Mouse (Mus musculus) thymus, postnatal 25 days (tissue): Measurements from ENCODE around the gene Lrig2.

Experiments used
- DNase-seq: peaks from one replicate; pipeline ENCODE4 v3.0.0; 2022

Lrig2 gene

GRCm38 (mm10) chr3:104360325-104360724, 151.4 kb downstream of the Lrig2 start:
- DNase-seq = no peak

DNA sequence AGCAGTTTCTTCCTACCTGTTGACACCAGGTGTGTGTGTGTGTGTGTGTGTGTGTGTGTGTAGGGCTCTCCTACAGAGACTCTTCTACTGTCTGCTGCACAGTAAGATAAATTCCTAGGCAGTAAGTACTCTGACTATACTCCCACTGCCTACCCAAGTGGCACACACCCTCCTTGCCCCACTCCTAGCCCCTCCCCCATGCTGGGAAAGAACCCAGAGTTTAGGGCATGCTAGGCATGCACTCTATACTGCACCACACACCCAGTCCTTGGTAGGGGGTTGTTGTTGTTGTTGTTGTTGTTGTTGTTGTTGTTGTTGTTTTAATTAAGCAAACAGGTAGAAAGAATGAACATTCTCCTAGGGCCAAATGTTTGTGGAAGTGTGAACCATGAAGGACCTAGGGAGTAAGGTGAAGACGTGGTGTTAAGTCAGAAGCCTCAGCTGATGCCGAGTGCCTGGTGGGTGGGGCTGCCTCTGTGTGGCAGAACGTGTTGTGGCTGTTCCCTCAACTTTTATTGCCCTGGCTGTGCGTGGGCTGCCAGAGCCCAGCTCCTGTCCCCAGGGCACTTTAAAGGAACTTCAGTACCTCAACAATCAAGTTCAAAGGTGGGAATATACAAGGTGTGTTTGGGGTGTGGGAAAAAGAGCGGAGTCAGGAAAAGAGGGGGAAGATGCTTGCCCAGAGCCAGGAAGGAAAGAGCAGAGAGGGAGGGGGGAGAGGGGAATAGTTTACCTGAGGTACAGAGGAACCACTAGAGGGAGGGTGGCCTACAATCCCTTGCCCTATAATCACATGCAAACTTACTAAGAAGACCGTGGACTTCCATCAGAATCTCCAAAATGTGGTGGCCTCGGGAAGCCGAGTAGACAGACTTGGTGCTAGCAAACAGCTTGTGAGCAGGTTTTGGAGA, 152.2 kb downstream of the Lrig2 start:
- DNase-seq = no peak

- DNase-seq = no peak
Measured at GRCm38 (mm10) chr3:104358747-104359146, 153.0 kb downstream of the Lrig2 start.

GRCm38 (mm10) chr3:104356106-104356505, 155.6 kb downstream of the Lrig2 start:
- DNase-seq = no peak

DNA sequence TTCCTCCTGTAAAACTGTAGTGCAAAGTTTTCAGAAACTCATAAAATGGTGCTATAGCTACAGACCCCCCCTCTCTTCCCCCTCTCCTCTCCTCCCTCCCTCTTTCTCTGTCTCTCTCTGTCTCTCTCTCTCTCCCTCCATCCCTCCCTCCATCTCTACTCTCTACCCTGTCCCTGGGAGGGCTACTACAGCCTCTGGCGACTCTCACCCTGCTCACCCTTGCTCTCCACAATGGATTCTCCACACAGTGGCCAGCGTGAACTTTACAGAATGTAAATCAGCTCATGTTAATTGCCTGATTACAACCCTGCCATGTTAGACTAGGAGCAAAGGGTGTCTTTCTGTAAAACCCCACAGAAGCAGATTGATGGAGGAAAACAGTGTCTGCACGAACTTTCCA, 157.8 kb downstream of the Lrig2 start:
- no peak for DNase-seq

DNA sequence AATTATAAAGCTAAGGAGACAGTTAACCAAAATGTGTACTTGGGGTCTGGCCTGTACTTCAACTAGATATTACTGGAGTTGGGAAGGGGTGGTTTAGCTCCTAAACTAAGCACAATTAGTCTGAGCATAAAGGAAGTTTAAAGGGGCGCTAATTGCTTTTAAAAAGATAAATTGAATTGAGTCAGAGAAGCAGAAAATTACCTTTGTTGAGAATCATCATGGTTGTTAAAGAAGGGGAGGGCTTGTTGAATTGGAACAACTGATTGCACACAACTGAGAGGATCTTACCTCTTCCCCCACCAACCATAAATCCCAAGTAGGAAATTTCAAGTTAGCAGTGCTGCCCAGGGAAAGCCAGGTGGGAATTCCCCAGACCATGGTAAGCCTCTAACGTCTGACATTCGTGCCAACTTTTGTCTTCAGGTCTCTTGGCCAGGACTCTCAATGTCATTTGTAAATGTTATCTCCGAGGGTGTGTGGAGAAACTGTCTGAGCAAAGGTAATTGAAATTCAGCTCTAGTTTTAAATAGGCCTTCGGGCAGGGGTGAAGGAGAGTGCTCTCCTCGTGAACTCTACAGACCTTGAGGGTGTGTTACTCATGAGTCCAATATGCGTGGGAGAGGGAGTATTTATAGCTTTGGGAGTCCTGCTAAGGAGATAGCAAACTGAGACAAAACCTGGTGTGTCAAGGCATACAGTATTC, 159.2 kb downstream of the Lrig2 start:
- DNase-seq = no peak

GRCm38 (mm10) chr3:104350253-104350945, 161.3 kb downstream of the Lrig2 start:
- DNase-seq = no peak

- no peak for DNase-seq
Measured at GRCm38 (mm10) chr3:104349847-104350228, 161.9 kb downstream of the Lrig2 start.

GRCm38 (mm10) chr3:104349203-104349846, 162.4 kb downstream of the Lrig2 start:
- DNase-seq = no peak
